Mouse (Mus musculus) ES-Bruce4 (cell line): ENCODE measurements at regions not wholly inside any gene's neighbourhood (a gene's known extent, or its start where the extent isn't known, plus 50 kb on each side); places are given as distances from the start of the nearest gene placed in this dataset.

Experiments
- EP300 ChIP-seq: IDR thresholded peaks from 2 replicates; pipeline ENCODE4 v1.6.1; 2011; ENCODE audit warnings: low read depth, low read length; ENCODE audit not compliant: insufficient read depth
- POLR2A ChIP-seq: IDR thresholded peaks from one replicate; pipeline ENCODE4 v1.8.1; 2011; ENCODE audit warnings: low read length; ENCODE audit not compliant: insufficient read depth

DNA sequence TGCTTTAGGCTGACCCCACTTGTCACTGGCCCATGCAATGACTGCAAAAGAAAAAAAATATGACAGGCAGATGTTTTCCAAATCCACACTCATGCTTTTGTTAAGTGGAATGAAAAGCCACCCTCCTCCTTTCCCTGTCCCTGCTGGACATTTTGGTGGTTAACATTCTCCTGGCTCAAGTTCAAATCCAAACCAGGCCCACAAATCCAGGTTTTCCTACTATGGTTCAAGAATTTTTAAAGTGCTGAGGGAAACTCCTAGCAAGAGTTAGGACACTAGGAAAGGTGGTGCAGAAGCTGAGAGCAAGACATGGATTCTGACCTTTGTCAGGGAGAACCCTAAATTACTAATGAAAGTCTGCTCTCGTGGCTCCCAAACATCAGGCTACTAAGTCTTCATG is 130.1 kb downstream of the Tas2r134 start:
- TF ChIP-seq EP300: no peak
- TF ChIP-seq POLR2A: no peak
